Mouse (Mus musculus): ENCODE measurements around the gene Slc41a2. TPM values are rescaled to one million over a fixed set of nuclear protein-coding genes. Genes with fewer than 3 reads are reported as not detected.
A peak's percentile ranks its signal among the peaks of the same experiment; 100 is the strongest.

The Slc41a2 gene
- polyA plus RNA-seq, 1 experiment from 2014 or later, result 0.90 TPM

DNA sequence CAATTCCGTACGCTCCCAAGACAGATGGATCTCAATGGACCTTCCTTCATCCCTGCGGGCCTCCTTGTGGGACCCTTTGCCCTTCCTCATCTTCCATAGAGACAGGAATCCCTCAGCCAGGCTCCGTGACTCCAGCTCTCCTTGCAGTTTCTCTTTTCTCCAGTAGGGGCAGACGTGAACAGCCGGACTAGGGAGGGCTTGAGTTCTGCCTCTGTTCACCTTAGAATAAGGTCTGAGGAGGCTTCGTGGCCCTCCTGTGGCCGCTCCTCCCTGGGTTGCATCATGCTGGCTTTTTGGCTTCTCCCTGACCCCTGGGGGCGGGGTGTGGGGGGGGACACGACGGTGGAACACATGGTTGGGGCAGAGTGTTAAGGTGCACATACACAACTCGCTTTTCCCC is 118.0 kb downstream of the Slc41a2 start:
- 29% methylated on average over 12 of the region's 12 CpGs for WGBS
- H3K4me2 ChIP-seq (replicated peaks; ENCODE audit: low read depth, low read length), result no peak overlapping the region
- no peak overlapping the region for H3K4me3 ChIP-seq (ENCODE audit: low read depth, low read length)
- no peaks in the 10 kb centered on the region for H3K9me3 ChIP-seq (ENCODE audit: control insufficient read depth, low read length)
- no peak overlapping the region for H3K9ac ChIP-seq (ENCODE audit: low read depth, low read length)
- H3K4me1 ChIP-seq (replicated peaks; ENCODE audit: control insufficient read depth, insufficient read depth, low read length), result no peaks in the 10 kb centered on the region
- H3K27ac ChIP-seq (ENCODE audit: low read depth, low read length), result no peak overlapping the region
- no peaks in the 10 kb centered on the region for H3K27me3 ChIP-seq (ENCODE audit: control insufficient read depth, insufficient read depth, low read length)
- peak; percentile 85 for DNase-seq (ENCODE audit: low spot score)
- ATAC-seq (ENCODE audit: low FRiP score), result peak; percentile 64
- no peaks in the 10 kb centered on the region for H3K36me3 ChIP-seq (ENCODE audit: control insufficient read depth, insufficient read depth, low read length)

DNA sequence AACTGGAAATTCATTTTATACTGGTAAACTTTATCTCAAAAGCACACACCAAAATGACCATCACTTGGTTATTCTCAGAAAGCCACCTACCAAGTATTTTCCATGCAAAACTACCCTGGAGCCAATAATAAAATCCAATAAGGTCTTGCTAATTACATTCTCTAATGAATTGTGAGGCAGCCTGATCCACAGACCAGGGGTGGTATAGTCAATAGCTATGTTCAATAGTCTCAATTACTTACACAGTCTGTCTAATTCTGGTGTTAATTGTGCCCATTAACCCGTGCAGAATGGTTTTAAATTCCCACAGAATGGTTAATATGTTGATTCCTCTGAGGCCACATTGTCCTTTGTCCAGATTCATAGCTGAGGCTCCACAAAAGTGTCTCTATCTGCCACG is 118.9 kb downstream of the Slc41a2 start:
- Histone ChIP-seq H3K9ac (ENCODE audit: low read depth, low read length) (no peak overlapping the region), H3K9me3 (ENCODE audit: control insufficient read depth, low read length) (no peaks in the 10 kb centered on the region), H3K27me3 (ENCODE audit: control insufficient read depth, insufficient read depth, low read length) (no peaks in the 10 kb centered on the region), H3K4me3 (ENCODE audit: low read depth, low read length) (no peak overlapping the region), H3K27ac (ENCODE audit: low read depth, low read length) (no peak overlapping the region), H3K4me2 (replicated peaks; ENCODE audit: low read depth, low read length) (no peak overlapping the region), H3K36me3 (ENCODE audit: control insufficient read depth, insufficient read depth, low read length) (no peaks in the 10 kb centered on the region), H3K4me1 (replicated peaks; ENCODE audit: control insufficient read depth, insufficient read depth, low read length) (no peaks in the 10 kb centered on the region)
- DNase-seq (ENCODE audit: low spot score) (no peak), ATAC-seq (ENCODE audit: low FRiP score) (no peak)
- WGBS, result 70% methylated on average over 2 of the region's 2 CpGs

- Histone ChIP-seq H3K4me2 (replicated peaks; ENCODE audit: low read depth, low read length) (no peak overlapping the region), H3K9me3 (ENCODE audit: control insufficient read depth, low read length) (no peaks in the 10 kb centered on the region), H3K27me3 (ENCODE audit: control insufficient read depth, insufficient read depth, low read length) (no peaks in the 10 kb centered on the region), H3K36me3 (ENCODE audit: control insufficient read depth, insufficient read depth, low read length) (no peaks in the 10 kb centered on the region), H3K27ac (ENCODE audit: low read depth, low read length) (no peak overlapping the region), H3K4me3 (ENCODE audit: low read depth, low read length) (no peak overlapping the region), H3K9ac (ENCODE audit: low read depth, low read length) (no peak overlapping the region), H3K4me1 (replicated peaks; ENCODE audit: control insufficient read depth, insufficient read depth, low read length) (no peaks in the 10 kb centered on the region)
- 76% methylated on average over 5 of the region's 5 CpGs for WGBS
- ATAC-seq (ENCODE audit: low FRiP score) (no peak), DNase-seq (ENCODE audit: low spot score) (no peak)
These were observed 120.4 kb downstream of the Slc41a2 start for GRCm38 (mm10) chr10:83217256-83217655.

DNA sequence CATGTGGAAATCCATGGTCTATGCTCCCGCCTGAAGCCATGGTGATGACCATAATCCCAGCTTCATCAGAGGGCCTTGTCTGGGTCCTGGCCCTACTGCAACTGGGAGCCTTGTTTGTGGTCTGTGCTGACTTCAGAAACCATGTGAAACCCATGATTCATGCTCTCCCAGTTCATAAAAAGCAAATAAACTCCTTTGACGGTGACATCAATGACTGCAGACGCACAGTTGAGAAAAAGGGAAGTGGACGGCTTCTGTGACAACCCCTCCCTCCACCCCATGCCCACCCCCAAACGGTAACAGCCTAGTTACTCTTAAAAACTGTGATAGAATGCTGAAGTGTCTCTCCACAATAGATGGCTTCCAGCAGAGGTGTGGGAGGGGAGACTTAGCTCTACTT is 122.1 kb downstream of the Slc41a2 start:
- H3K4me3 ChIP-seq (ENCODE audit: low read depth, low read length), result no peak overlapping the region
- DNase-seq (ENCODE audit: low spot score), result no peak
- no peaks in the 10 kb centered on the region for H3K27me3 ChIP-seq (ENCODE audit: control insufficient read depth, insufficient read depth, low read length)
- H3K4me2 ChIP-seq (replicated peaks; ENCODE audit: low read depth, low read length), result no peak overlapping the region
- no peak overlapping the region for H3K27ac ChIP-seq (ENCODE audit: low read depth, low read length)
- ATAC-seq (ENCODE audit: low FRiP score), result no peak
- 83% methylated on average over 5 of the region's 5 CpGs for WGBS
- H3K36me3 ChIP-seq (ENCODE audit: control insufficient read depth, insufficient read depth, low read length), result no peaks in the 10 kb centered on the region
- H3K9me3 ChIP-seq (ENCODE audit: control insufficient read depth, low read length), result no peaks in the 10 kb centered on the region
- H3K9ac ChIP-seq (ENCODE audit: low read depth, low read length), result no peak overlapping the region
- H3K4me1 ChIP-seq (replicated peaks; ENCODE audit: control insufficient read depth, insufficient read depth, low read length), result no peaks in the 10 kb centered on the region

GRCm38 (mm10) chr10:83212618-83213017 is 125.1 kb downstream of the Slc41a2 start:
- Histone ChIP-seq H3K4me1 (replicated peaks; ENCODE audit: control insufficient read depth, insufficient read depth, low read length) (no peaks in the 10 kb centered on the region), H3K27ac (ENCODE audit: low read depth, low read length) (no peak overlapping the region), H3K27me3 (ENCODE audit: control insufficient read depth, insufficient read depth, low read length) (no peaks in the 10 kb centered on the region), H3K9ac (ENCODE audit: low read depth, low read length) (no peak overlapping the region), H3K4me2 (replicated peaks; ENCODE audit: low read depth, low read length) (no peak overlapping the region), H3K36me3 (ENCODE audit: control insufficient read depth, insufficient read depth, low read length) (no peaks in the 10 kb centered on the region), H3K9me3 (ENCODE audit: control insufficient read depth, low read length) (no peaks in the 10 kb centered on the region), H3K4me3 (ENCODE audit: low read depth, low read length) (no peak overlapping the region)
- DNase-seq (ENCODE audit: low spot score), result no peak
- WGBS, result 95% methylated on average over 4 of the region's 4 CpGs
- no peak for ATAC-seq (ENCODE audit: low FRiP score)

GRCm38 (mm10) chr10:83210968-83211583 is 126.6 kb downstream of the Slc41a2 start:
- H3K4me3 ChIP-seq (ENCODE audit: low read depth, low read length), result no peak overlapping the region
- H3K4me2 ChIP-seq (replicated peaks; ENCODE audit: low read depth, low read length), result no peak overlapping the region
- WGBS, result 28% methylated on average over 6 of the region's 6 CpGs
- H3K4me1 ChIP-seq (replicated peaks; ENCODE audit: control insufficient read depth, insufficient read depth, low read length), result no peaks in the 10 kb centered on the region
- no peak overlapping the region for H3K9ac ChIP-seq (ENCODE audit: low read depth, low read length)
- no peaks in the 10 kb centered on the region for H3K36me3 ChIP-seq (ENCODE audit: control insufficient read depth, insufficient read depth, low read length)
- no peaks in the 10 kb centered on the region for H3K27me3 ChIP-seq (ENCODE audit: control insufficient read depth, insufficient read depth, low read length)
- DNase-seq (ENCODE audit: low spot score) (peak; percentile 36), ATAC-seq (ENCODE audit: low FRiP score) (no peak)
- no peaks in the 10 kb centered on the region for H3K9me3 ChIP-seq (ENCODE audit: control insufficient read depth, low read length)
- H3K27ac ChIP-seq (ENCODE audit: low read depth, low read length), result no peak overlapping the region

DNA sequence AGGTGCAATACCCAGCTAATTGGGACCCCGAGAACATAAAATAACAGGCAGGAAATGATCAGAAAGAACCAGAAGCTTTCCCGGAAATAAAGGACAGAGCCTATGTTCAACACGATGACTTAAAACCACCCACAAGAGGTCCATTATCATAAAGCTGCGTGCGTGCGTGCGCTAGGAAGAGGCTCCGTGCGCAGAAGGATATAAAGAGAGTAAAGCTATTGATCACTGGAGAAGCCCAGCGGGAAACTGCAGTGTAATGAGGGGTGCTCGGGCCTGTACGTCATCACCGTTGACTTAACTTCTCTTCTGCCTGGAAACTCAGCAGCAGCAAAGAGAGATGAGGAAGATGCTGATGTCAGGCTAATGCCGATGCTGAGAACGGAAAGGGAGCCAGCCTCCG is 127.6 kb downstream of the Slc41a2 start:
- ATAC-seq (ENCODE audit: low FRiP score), result no peak
- no peaks in the 10 kb centered on the region for H3K27me3 ChIP-seq (ENCODE audit: control insufficient read depth, insufficient read depth, low read length)
- no peaks in the 10 kb centered on the region for H3K4me1 ChIP-seq (replicated peaks; ENCODE audit: control insufficient read depth, insufficient read depth, low read length)
- DNase-seq (ENCODE audit: low spot score), result no peak
- H3K9ac ChIP-seq (ENCODE audit: low read depth, low read length), result no peak overlapping the region
- no peak overlapping the region for H3K27ac ChIP-seq (ENCODE audit: low read depth, low read length)
- 77% methylated on average over 16 of the region's 16 CpGs for WGBS
- H3K4me2 ChIP-seq (replicated peaks; ENCODE audit: low read depth, low read length), result no peak overlapping the region
- no peaks in the 10 kb centered on the region for H3K9me3 ChIP-seq (ENCODE audit: control insufficient read depth, low read length)
- no peak overlapping the region for H3K4me3 ChIP-seq (ENCODE audit: low read depth, low read length)
- no peaks in the 10 kb centered on the region for H3K36me3 ChIP-seq (ENCODE audit: control insufficient read depth, insufficient read depth, low read length)

GRCm38 (mm10) chr10:83209388-83209787 is 128.3 kb downstream of the Slc41a2 start:
- Histone ChIP-seq H3K9me3 (ENCODE audit: control insufficient read depth, low read length) (no peaks in the 10 kb centered on the region), H3K4me1 (replicated peaks; ENCODE audit: control insufficient read depth, insufficient read depth, low read length) (no peaks in the 10 kb centered on the region), H3K4me2 (replicated peaks; ENCODE audit: low read depth, low read length) (no peak overlapping the region), H3K4me3 (ENCODE audit: low read depth, low read length) (no peak overlapping the region), H3K36me3 (ENCODE audit: control insufficient read depth, insufficient read depth, low read length) (no peaks in the 10 kb centered on the region), H3K9ac (ENCODE audit: low read depth, low read length) (no peak overlapping the region), H3K27me3 (ENCODE audit: control insufficient read depth, insufficient read depth, low read length) (no peaks in the 10 kb centered on the region), H3K27ac (ENCODE audit: low read depth, low read length) (no peak overlapping the region)
- WGBS, result 80% methylated on average over 12 of the region's 12 CpGs
- no peak for DNase-seq (ENCODE audit: low spot score)
- ATAC-seq (ENCODE audit: low FRiP score), result no peak

- DNase-seq (ENCODE audit: low spot score), result no peak
- Histone ChIP-seq H3K27me3 (ENCODE audit: control insufficient read depth, insufficient read depth, low read length) (no peaks in the 10 kb centered on the region), H3K9me3 (ENCODE audit: control insufficient read depth, low read length) (no peaks in the 10 kb centered on the region), H3K36me3 (ENCODE audit: control insufficient read depth, insufficient read depth, low read length) (no peaks in the 10 kb centered on the region), H3K4me1 (replicated peaks; ENCODE audit: control insufficient read depth, insufficient read depth, low read length) (no peaks in the 10 kb centered on the region), H3K4me2 (replicated peaks; ENCODE audit: low read depth, low read length) (no peak overlapping the region), H3K4me3 (ENCODE audit: low read depth, low read length) (no peak overlapping the region), H3K27ac (ENCODE audit: low read depth, low read length) (no peak overlapping the region), H3K9ac (ENCODE audit: low read depth, low read length) (no peak overlapping the region)
- WGBS, result 89% methylated on average over 7 of the region's 7 CpGs
- no peak for ATAC-seq (ENCODE audit: low FRiP score)
These were observed 129.2 kb downstream of the Slc41a2 start for GRCm38 (mm10) chr10:83208436-83208835.
